Mouse (Mus musculus) activated CD4-positive, CD25-positive, alpha-beta regulatory T cell, adult 9 weeks (primary cell): Measurements from ENCODE around the gene Iba57. TPM values are rescaled to one million over a fixed set of nuclear protein-coding genes. Genes with fewer than 3 reads are reported as not detected.

Experiments used
- polyA plus RNA-seq: library from polyadenylated mRNA; unstranded; fragments of 100-300 nt; shearing (Covaris generic); gene quantifications from one replicate; pipeline ENCODE4 v1.2.1, GENCODE M21; 2017

Gene Iba57
- 2.3 TPM for polyA plus RNA-seq

DNA sequence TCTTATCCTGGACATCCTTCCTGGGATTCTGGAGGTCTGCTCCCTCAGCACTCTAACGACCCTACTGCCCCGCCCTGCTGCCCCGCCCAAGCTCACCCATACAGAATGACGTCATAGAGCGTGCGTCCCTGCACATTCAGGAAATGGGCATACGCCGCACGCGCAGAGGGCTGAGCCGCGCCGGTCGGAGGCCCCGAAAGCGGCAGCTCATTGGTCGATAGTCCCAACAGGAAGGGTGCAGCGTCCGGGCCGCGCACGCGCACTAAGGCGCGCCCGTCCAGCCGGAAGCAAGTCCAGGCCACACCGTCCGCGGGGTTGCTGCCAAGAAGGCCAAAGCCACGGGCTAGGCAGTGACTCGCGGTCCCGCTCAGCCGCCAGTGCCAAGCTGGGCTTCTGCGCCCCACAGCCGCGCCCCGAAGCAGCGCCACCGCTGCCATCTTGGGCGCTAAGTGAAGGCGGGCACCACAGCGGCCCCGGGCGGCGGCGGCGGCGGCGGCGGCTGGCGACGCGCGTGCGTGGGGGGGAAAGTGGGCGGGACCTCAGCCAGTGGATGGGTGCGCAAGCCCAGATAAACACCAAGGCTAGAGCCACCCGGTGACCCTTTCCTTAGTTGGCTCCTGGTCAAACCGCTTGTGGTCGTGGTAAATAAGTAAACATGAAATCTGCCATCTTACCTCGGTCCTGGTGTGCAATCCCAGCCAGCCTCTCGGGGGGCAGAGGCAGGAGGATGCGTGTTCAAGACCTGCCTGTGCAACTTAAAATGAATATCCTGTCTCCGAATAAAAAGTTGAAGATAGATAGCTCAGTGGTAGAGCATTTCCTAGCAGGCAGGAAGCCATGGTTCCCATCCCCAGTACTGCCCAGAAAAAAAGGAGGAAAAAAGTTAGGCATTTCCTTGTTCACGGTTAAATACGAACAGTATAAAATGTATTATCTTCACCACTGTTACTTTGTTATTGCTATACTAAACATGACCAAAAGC, at the start of gene Iba57:
TSS of gene Iba57 (minus strand) at position 485 of the 982 bp plus-strand sequence.

DNA sequence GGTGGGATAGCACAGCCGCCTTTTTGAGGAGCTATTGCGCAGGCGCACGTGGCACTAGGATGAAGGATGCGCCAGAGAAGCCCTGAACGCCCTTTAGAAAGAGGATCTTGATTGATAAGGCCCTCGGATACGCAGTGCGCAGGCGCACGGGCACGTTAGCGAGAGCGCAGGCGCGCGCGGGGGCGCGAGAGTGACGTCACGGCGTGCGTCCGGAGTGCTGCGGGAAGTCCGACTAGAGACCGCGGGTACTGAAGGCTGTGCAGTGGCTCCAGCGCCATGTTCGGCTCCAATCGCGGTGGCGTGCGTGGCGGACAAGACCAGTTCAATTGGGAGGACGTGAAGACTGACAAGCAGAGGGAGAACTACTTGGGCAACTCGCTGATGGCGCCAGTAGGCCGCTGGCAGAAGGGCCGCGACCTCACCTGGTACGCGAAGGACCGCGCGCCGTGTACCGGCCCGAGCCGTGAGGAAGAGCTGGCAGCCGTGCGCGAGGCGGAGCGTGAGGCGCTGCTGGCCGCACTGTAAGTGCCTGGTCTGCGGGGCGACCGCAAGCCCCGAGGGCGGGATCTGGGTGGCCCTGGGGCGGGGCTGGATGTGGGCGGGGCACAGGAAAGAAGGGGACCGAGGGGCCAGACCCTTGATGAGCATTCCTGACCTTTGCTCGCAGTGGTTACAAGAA, 44.8 kb upstream of the Iba57 start, which contains the start of gene 2310033P09Rik:
TSS of gene 2310033P09Rik (plus strand) at position 169 of the 679 bp plus-strand sequence.

DNA sequence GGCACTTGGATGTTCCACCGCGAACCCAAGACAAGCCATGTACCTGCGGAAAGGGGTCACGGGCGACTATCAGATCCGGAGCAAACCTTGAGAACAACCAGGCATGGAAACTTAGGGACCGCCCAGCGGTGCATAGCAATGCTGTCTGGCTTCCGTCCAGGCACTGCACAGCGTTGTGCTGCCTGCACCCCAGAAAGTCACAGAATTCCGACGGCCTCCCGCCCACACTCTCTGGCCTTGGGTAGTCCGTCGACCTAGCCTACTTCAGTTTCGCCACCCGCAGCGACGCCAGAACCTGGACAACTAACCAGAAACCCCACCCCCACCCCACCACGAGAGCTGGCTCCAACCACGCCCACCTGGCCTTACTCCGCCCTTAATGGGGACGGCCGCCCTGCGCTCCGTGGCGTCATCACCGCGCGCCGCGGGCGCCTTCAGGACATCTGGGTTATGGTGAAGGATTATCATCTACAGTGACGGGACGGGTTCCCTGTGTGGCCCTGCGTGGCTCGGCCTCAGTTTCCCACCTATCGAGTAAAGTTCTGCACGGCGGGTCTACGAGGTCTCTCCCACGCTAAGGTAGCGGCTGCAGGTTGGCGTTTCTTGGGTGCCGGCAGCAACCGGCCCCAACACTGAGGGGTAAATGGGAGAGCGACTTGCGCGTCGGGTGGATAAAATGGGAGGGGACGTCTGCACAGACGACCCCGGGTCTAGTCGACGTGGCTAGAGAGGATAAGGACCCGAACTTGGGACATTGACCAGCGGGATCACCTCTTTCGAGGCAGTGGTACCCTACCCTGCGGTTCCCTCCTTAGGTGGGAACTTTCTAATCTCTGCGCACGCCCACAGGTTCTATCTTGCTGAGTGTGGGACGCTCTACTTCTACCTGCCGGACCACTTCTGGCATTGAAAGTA, 38.8 kb upstream of the Iba57 start, which contains the start of gene Mrpl55:
TSS of gene Mrpl55 (plus strand) at position 406 of the 915 bp plus-strand sequence.

DNA sequence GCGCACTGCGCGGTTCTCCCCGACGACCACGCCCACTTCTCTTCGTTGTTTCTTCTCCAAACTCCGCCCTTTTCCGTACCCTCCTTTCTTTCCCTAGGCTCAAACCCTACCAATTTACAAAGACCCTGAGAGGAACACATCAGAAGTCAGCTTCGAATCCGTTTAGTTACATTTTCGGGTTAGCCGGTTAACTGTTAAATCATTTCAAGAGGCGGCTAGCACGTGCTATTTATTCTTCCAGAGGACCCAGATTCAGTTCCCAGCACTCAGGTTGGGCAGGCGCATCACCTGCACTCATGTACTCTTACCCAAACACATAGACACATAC, 28.5 kb upstream of the Iba57 start, which contains the start of gene Guk1:
TSS of gene Guk1 (minus strand) at position 154 of the 328 bp plus-strand sequence.

DNA sequence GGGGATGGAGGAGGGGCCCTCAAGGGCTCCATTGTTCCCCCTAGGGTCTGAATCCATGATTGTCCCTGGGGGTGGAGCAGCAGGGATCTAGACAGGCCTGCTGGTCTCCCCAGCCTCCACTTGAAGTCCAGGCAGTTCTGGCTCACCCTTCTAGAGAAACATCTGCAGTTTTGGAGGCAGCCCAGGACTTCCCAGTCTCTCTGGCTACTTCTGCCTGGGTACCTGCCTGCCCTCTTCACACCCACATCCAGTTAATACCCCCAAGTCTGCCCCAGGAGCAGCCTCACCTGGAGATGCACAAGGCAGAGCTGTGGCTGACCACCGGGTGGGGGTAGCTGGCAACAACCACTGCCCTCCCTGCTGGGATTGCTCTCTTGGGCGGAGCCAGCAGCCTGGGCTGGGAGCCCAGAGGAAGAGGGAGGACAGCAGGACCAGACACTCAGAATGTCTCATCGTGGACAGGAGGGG, 19.4 kb upstream of the Iba57 start, which contains the start of gene Gjc2:
TSS of gene Gjc2 (minus strand) at position 350 of the 468 bp plus-strand sequence.

DNA sequence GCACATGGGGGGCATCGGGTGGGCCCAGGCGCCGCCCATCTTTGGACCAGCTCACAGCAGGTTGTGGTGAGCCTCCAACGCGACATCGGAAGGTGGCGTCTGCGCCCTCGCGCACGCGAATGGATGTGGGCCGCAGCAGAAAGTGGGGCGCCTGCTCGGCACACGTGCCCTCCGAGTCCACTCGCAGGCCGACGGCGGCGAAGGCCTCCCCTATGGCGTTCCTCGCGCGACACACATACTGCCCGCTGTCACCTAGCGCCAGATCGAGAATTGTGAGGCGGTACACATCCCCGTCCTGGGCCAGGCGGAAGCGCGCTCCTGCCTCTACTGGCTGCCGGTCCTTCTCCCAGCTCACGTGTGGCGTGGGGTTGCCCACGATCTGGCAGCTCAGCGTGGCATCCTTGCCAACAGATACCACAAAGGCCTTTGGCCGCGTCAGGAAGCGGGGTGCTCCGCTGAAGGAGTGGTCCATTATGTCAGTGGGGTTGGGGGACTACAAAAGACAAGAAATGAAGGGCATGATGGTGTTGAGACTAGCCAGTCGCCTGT, 27.6 kb downstream of the Iba57 start, which contains the start of gene Obscn:
TSS of gene Obscn (minus strand) at position 499 of the 549 bp plus-strand sequence.

Other genes starting within 250 kb of the Iba57 start
- gene Btnl10, start 245.8 kb downstream of the Iba57 start, polyA plus RNA-seq, result 0.32 TPM
- gene Rnf187, start 224.8 kb downstream of the Iba57 start, polyA plus RNA-seq, result 11.3 TPM
- 21.6 TPM for gene Hist3h2ba, start 214.8 kb downstream of the Iba57 start, polyA plus RNA-seq
- 22.1 TPM for gene Hist3h2a, start 209.1 kb downstream of the Iba57 start, polyA plus RNA-seq
- gene Trim17, start 209.1 kb downstream of the Iba57 start, polyA plus RNA-seq, result 0.26 TPM
- 33.6 TPM for gene Trim11, start 185.6 kb downstream of the Iba57 start, polyA plus RNA-seq
- not detected for gene Obscn, start 27.3 kb downstream of the Iba57 start, polyA plus RNA-seq
- gene Gjc2, start 19.5 kb upstream of the Iba57 start, polyA plus RNA-seq, result not detected
- 79.9 TPM for gene Guk1, start 28.5 kb upstream of the Iba57 start, polyA plus RNA-seq
- gene Mrpl55, start 38.7 kb upstream of the Iba57 start, polyA plus RNA-seq, result 51.4 TPM
- 28.9 TPM for gene 2310033P09Rik, start 44.6 kb upstream of the Iba57 start, polyA plus RNA-seq
- gene Arf1, start 64.5 kb upstream of the Iba57 start, polyA plus RNA-seq, result 499 TPM
- gene Wnt3a, start 127.0 kb upstream of the Iba57 start, polyA plus RNA-seq, result not detected
- gene Wnt9a, start 143.2 kb upstream of the Iba57 start, polyA plus RNA-seq, result not detected
- not detected for gene Prss38, start 211.9 kb upstream of the Iba57 start, polyA plus RNA-seq